Mouse (Mus musculus) embryonic stem cell, embryonic (primary cell): ENCODE results near the gene Qrsl1.

Experiments
- CTCF ChIA-PET, 4 experiments: fragments of 300-600 bp in 2 of 4; fragments of 350-600 bp in 2 of 4; sonication (Branson Sonifier 250); formaldehyde crosslinking; loops; one replicate each; lab custom pipeline; 2022; ENCODE audit warnings: inconsistent platforms in 2 of 4; lab: Charles Lee
- POLR2A ChIA-PET, 4 experiments: fragments of 300-600 bp in 2 of 4; fragments of 350-600 bp in 2 of 4; sonication (Branson Sonifier 250); formaldehyde crosslinking; loops; one replicate each; lab custom pipeline; 2022; ENCODE audit warnings: antibody characterized with exemption in 4 of 4, inconsistent platforms in 1 of 4; lab: Charles Lee

The Qrsl1 gene

DNA sequence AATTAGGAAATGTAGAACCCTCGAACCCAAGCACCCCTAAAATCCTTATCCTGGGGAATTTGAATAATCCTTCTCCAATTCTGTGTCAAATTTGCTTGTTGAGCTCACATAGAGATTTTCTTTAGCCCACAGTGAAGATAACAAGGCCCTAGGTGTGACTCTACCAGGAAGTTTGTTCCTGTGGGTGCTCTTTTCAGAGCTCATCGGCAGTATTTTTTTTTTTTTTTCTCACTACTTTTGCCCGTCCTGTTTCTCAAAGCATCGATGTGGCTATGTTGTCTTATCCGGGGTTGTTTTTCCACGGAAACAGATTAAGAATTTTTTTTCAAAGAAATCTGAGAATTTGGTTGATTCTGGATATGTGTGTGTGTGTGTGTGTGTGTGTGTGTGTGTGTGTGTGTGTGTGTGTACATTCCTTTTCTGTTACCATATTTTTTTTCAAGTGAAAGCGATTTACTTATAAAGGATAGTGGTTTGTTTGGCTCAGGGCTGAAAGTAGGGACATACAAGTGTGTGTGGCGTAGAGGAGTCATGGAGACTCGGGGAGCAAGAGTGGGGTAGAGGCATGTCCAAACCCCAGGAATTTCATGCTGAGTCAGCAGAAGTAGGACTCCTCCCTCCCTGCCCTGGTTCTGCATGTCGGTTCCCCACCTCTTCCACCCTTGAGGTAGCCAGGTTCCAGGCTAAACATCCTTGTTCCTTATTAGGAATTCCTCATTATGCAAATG lies 73.4 kb downstream of the Qrsl1 start:
- POLR2A ChIA-PET, result interaction anchor here in 1 of 4 experiments (0.6 to 2.4 kb wide), 3 partner anchors 10 to 248 kb away, joined by 3 to 7 read pairs (median 4); no protein-coding TSS in a partner anchor
- CTCF ChIA-PET, result interaction anchor here in 2 of 4 experiments (1.0 to 1.6 kb wide), 3 partner anchors 17 to 321 kb away, joined by 3 to 6 read pairs (median 3); partner anchors contain the start of gene Crybg1 (in 1 of the 2)

DNA sequence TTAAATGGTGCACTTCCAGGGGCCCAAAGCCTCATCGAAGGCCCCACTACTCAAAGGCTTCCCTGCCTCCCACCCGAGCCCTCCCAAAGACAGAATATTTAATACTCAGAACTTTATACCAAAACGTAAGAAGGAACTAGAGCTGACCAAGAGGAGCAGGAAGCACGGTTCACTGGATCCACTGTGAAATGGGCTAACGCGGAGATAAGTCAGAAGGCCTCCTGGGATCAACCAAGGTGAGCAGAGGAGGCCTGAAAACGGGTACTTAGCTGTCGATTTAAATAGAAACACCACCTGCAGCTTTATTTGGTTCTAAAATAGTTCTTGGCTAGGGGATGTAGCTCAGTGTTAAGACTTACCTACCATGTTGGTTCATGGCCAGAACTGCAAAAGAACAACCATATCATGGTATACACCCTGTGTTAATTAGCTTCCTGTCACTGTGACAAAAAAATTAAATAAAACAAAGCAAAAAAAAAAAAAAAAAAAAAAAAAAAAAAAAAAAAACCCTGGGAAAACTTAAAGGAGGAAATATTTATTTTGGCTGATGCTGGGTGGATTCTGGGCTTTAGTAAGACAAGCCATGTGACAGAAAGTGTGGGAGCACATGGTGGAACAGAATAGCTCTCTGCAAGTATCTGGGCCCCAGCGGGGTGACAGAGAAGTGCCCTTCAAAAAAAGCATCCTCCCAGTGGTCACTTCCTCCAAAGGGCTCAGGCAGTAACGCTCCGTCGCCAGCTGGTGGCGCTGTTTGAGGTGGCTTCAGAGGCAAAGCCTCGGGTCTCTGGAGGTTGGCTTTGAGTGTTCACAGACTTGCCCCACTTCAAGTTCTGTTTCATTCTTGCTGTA lies 74.5 kb downstream of the Qrsl1 start:
- ChIA-PET CTCF (interaction anchor here (0.6 to 1.6 kb wide), 10 partner anchors 17 to 763 kb away, joined by 3 to 9 read pairs (median 4); no protein-coding TSS in a partner anchor), POLR2A (interaction anchor here in 2 of 4 experiments (0.6 to 2.4 kb wide), 10 partner anchors 16 to 1149 kb away, joined by 3 to 13 read pairs (median 4); no protein-coding TSS in a partner anchor)

DNA sequence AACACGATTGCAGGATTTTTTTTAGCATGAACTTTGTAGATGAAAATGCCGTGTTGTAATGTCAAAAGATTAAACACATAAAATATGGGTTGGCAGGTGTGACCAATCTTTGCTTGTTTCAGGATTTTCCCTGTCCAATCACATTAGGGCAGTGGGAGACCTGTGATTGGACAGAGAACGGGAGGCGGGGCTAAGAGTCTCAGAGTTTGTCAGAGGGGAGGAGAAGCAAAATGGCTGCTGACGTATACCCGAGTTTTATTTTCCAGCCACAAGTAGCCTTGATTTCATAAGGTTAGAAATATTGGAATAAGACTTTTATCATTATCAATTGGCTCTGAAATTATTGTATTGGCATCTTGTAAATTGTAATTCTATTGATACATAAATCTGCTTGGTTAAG lies 75.8 kb downstream of the Qrsl1 start:
- POLR2A ChIA-PET, result interaction anchor here in 2 of 4 experiments (0.5 to 0.8 kb wide), 3 partner anchors 18 to 249 kb away, joined by 3 read pairs; no protein-coding TSS in a partner anchor

GRCm38 (mm10) chr10:43824713-43825112 lies 76.8 kb downstream of the Qrsl1 start:
- ChIA-PET CTCF (no interaction called here), POLR2A (no interaction called here)

More for the DNA sequence above, 75.8 kb downstream of the Qrsl1 start:
- CTCF ChIA-PET, result no interaction called here
